Mouse (Mus musculus) CH12.LX (cell line): Measurements from ENCODE around the gene Pogz. TPM values are rescaled to one million over a fixed set of nuclear protein-coding genes. Genes with fewer than 3 reads are reported as not detected.

Experiments used
- DNase-seq: peaks from one replicate; pipeline ENCODE4 v3.0.0-alpha.2; 2013; ENCODE audit errors: extremely low read depth
- H3K27ac ChIP-seq: 2 replicates; pipeline ENCODE4 v1.5.1; 2012; ENCODE audit warnings: low read depth, mild to moderate bottlenecking, control low read depth, moderate library complexity; ENCODE audit not compliant: insufficient read depth
- H3K27me3 ChIP-seq: replicated peaks from 2 replicates; pipeline ENCODE3; 2012; ENCODE audit warnings: inconsistent platforms
- H3K36me3 ChIP-seq, 2 experiments: replicated peaks in 1 of 2; 2 replicates each; pipeline versions ENCODE3 to v1.6.1; 2012; ENCODE audit warnings: inconsistent platforms in 1 of 2, low read length in 1 of 2, mild to moderate bottlenecking in 1 of 2, mixed read lengths in 1 of 2, moderate library complexity in 1 of 2; ENCODE audit not compliant: control insufficient read depth in 1 of 2, insufficient read depth in 1 of 2
- H3K4me1 ChIP-seq, 2 experiments: 2 replicates each; pipeline ENCODE4 v1.6.1; 2012; ENCODE audit warnings: inconsistent platforms in 1 of 2, moderate library complexity in 1 of 2; ENCODE audit not compliant: insufficient read depth in 2 of 2, control insufficient read depth in 1 of 2
- H3K4me2 ChIP-seq: 2 replicates; pipeline ENCODE4 v1.6.1; 2012; ENCODE audit warnings: low read depth, mild to moderate bottlenecking, control low read depth; ENCODE audit not compliant: poor library complexity, insufficient read depth, severe bottlenecking
- H3K4me3 ChIP-seq, 3 experiments: fragments of 150-350 bp in 1 of 3; sonication (generic) in 1 of 3; replicated peaks in 1 of 3; 2 replicates each; pipeline versions ENCODE3 to v1.5.1; 2011 to 2012; ENCODE audit warnings: low read depth in 2 of 3, low read length in 2 of 3, mild to moderate bottlenecking in 2 of 3, moderate library complexity in 2 of 3, control low read depth in 1 of 3, improper control_type of control experiment in 1 of 3, inconsistent platforms in 1 of 3, mixed read lengths in 1 of 3; ENCODE audit not compliant: poor library complexity in 1 of 3
- H3K79me2 ChIP-seq: replicated peaks from 2 replicates; pipeline ENCODE4 v1.6.1; 2012; ENCODE audit warnings: mild to moderate bottlenecking, moderate library complexity; ENCODE audit not compliant: control insufficient read depth, poor library complexity, insufficient read depth, severe bottlenecking; ENCODE audit errors: extremely low read depth
- H3K9ac ChIP-seq: 2 replicates; pipeline ENCODE4 v1.6.1; 2012; ENCODE audit warnings: low read depth, mild to moderate bottlenecking, control low read depth, moderate library complexity; ENCODE audit not compliant: insufficient read depth
- H3K9me3 ChIP-seq: replicated peaks from 2 replicates; pipeline ENCODE3; 2012; ENCODE audit warnings: low read length, inconsistent platforms, mixed read lengths
- CHD2 ChIP-seq: IDR thresholded peaks from 2 replicates; pipeline ENCODE4 v1.6.1; 2011; ENCODE audit warnings: low read length, improper control_type of control experiment
- CTCF ChIP-seq, 2 experiments: IDR thresholded peaks in 1 of 2; conservative IDR thresholded peaks in 1 of 2; 2 replicates each; pipeline ENCODE4 v1.5.1; 2011 to 2012; ENCODE audit warnings: low read depth in 2 of 2, low read length in 2 of 2, improper control_type of control experiment in 1 of 2, inconsistent platforms in 1 of 2, mild to moderate bottlenecking in 1 of 2, moderate library complexity in 1 of 2
- IRF4 ChIP-seq: IDR thresholded peaks from 2 replicates; pipeline ENCODE4 v1.6.1; 2014; ENCODE audit warnings: low read depth, mild to moderate bottlenecking, inconsistent platforms, low read length, improper control_type of control experiment
- JUN ChIP-seq: IDR thresholded peaks from 2 replicates; pipeline ENCODE4 v1.6.1; 2011; ENCODE audit warnings: low read depth, mild to moderate bottlenecking, low read length, improper control_type of control experiment, moderate library complexity; ENCODE audit not compliant: insufficient read depth
- MAFK ChIP-seq: IDR thresholded peaks from 2 replicates; pipeline ENCODE4 v1.6.1; 2011; ENCODE audit warnings: low read length, improper control_type of control experiment; ENCODE audit not compliant: insufficient replicate concordance
- MAZ ChIP-seq: IDR thresholded peaks from 2 replicates; pipeline ENCODE4 v1.6.1; 2012; ENCODE audit warnings: low read depth, mild to moderate bottlenecking, inconsistent platforms, low read length, improper control_type of control experiment, moderate library complexity
- NRF1 ChIP-seq: IDR thresholded peaks from 2 replicates; pipeline ENCODE4 v1.6.1; 2014; ENCODE audit warnings: low read depth, mild to moderate bottlenecking, inconsistent platforms, low read length, improper control_type of control experiment, moderate library complexity
- POLR2AphosphoS2 ChIP-seq: IDR thresholded peaks from 2 replicates; pipeline ENCODE4 v1.6.1; 2011; ENCODE audit warnings: low read depth, low read length, improper control_type of control experiment
- RAD21 ChIP-seq: IDR thresholded peaks from 2 replicates; pipeline ENCODE4 v1.6.1; 2011; ENCODE audit warnings: low read depth, mild to moderate bottlenecking, low read length, improper control_type of control experiment, moderate library complexity
- SIN3A ChIP-seq: IDR thresholded peaks from 2 replicates; pipeline ENCODE4 v1.6.1; 2012; ENCODE audit warnings: low read length, improper control_type of control experiment, inconsistent platforms
- TBP ChIP-seq: conservative IDR thresholded peaks from 2 replicates; pipeline ENCODE4 v1.6.1; 2011; ENCODE audit warnings: low read depth, low read length, improper control_type of control experiment
- USF2 ChIP-seq: conservative IDR thresholded peaks from 2 replicates; pipeline ENCODE4 v1.6.1; 2011; ENCODE audit warnings: low read depth, low read length, improper control_type of control experiment
- ZKSCAN1 ChIP-seq: IDR thresholded peaks from 2 replicates; pipeline ENCODE4 v1.6.1; 2012; ENCODE audit warnings: low read depth, inconsistent platforms, low read length, improper control_type of control experiment, borderline replicate concordance
- ZMIZ1 ChIP-seq: IDR thresholded peaks from 2 replicates; pipeline ENCODE4 v1.6.1; 2012; ENCODE audit warnings: low read depth, mild to moderate bottlenecking, inconsistent platforms, low read length, improper control_type of control experiment
- ZNF384 ChIP-seq: IDR thresholded peaks from 2 replicates; pipeline ENCODE4 v1.6.1; 2012; ENCODE audit warnings: low read depth, low read length, improper control_type of control experiment, inconsistent platforms
- dilution Hi-C: fragments of 300-500 bp; cut with MboI; formaldehyde crosslinking; loops from 2 replicates; pipeline ENCODE4 v1.14.3; 2020; ENCODE audit warnings: low sequenced_read_pairs; ENCODE audit not compliant: extremely low pct_unique_long_range_greater_than_20kb, extremely low pct_ligation_motif_present
- in situ Hi-C: fragments of 300-500 bp; cut with MboI; formaldehyde crosslinking; loops from 3 replicates; pipeline ENCODE4 v1.14.3; 2019; ENCODE audit warnings: low sequenced_read_pairs, low pct_ligation_motif_present, low pct_unique_long_range_greater_than_20kb, mixed read lengths
- polyA plus RNA-seq: library from polyadenylated mRNA; unstranded; fragments of >175 nt; gene quantifications from 2 replicates; pipeline ENCODE4 v1.2.1, GENCODE M21; 2012; ENCODE audit warnings: low read depth; ENCODE audit not compliant: insufficient read length
- total RNA-seq, 2 experiments: library from RNA; depleted of rRNA; stranded (reverse); fragments of 300-350 nt in 1 of 2; fragments of >200 nt in 1 of 2; gene quantifications; 2 replicates each; pipeline ENCODE4 v1.2.3; 2012 to 2014

The Pogz gene
- total and polyA plus RNA-seq, 3 experiments = 7.7 to 23.4 (median 10.1) TPM

DNA sequence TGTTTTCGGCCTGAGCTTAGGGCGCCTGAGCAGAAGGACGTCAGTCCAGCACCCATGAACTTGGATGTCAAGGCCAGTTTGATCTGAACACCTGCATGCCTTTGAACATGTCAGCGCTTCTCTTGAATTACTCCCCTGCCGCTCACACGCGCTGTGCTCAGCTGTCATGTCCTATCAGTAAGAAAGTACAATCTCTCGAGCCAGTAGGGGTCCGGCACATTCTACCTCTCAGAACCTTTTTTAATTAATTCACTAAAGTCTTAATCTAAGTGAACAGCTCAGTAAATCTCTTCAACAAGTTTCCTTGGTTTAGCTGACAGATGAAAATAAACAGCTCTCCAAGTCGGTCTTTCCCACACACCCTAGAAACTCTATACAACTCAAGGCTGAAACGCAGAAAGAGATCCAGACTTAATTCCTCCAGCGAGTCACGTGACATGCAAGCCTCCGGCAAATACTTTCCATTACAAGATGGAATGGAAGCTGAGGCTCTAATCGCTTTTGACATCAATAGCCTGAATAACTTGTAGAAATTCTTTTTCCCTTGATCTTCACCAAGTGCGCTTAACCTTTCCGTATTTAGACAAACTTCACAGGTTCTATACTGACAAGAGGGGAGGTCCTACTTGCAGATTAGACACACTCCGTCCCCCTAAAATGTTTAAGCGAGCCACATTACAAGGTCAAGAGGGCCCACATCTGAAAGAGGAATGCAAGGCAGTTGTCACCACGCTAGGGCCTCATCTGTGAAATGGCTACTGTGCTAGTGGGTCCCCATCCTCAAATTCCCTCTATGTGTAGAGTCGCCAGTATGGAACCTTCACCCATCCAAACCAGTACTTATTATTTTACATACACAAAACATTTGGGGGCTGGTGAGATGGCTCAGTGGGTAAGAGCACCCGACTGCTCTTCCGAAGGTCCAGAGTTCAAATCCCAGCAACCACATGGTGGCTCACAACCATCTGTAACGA lies 17.6 kb upstream of the Pogz start:
- Histone ChIP-seq H3K27ac (no peak overlapping the region), H3K36me3 (no peaks in the 10 kb centered on the region), H3K79me2 (no peaks in the 10 kb centered on the region), H3K27me3 (no peaks in the 10 kb centered on the region), H3K4me1 (no peaks in the 10 kb centered on the region), H3K9ac (no peak overlapping the region), H3K9me3 (peaks cover 2% of the 10 kb centered on the region), H3K4me2 (no peak overlapping the region), H3K4me3 (no peak overlapping the region)
- in situ Hi-C loops = no loop called here
- dilution Hi-C loops = no loop called here
- DNase-seq = no peak
- TF ChIP-seq MAZ (no peak), USF2 (0 out of 2 replicates have a peak, but pooled peaks have one; percentile 6)
- TF ChIP-seq, all 38 proteins: peak for 1

DNA sequence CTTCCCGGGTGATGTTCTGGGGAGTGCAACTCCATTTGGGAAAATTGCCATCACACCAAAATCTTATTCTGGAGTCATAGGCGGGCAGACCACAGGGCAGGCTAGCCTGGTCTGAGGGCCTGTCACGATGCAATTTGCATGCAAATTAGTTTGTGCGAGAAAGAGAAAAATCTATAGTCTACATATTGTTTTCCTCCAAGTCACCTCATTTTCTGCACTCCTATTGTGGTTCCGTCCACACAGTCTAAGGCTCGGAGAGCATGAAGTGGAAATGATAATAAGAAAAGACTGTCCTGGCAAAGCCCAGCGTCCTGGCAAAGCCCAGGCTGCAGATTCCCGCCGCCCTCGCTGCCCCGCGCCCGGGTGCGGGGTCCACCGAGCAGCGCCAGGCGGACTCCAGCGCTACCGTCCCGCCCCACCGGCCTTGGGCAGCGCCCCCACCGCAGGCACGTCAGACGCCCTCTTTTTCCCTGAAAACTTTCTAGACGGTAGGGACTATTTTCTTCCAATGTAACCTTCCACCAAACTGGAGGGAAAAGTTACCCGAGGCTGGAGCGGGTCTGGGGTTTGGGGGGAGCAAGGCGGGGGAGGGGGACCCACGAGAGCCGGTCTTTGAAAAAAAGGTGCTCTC lies 16.2 kb upstream of the Pogz start:
- Histone ChIP-seq H3K9ac (no peak overlapping the region), H3K79me2 (no peaks in the 10 kb centered on the region), H3K4me2 (no peak overlapping the region), H3K4me1 (no peaks in the 10 kb centered on the region), H3K27me3 (no peaks in the 10 kb centered on the region), H3K4me3 (no peak overlapping the region), H3K36me3 (no peaks in the 10 kb centered on the region), H3K9me3 (peaks cover 2% of the 10 kb centered on the region), H3K27ac (no peak overlapping the region)
- dilution Hi-C loops (no loop called here), in situ Hi-C loops (no loop called here)
- no peak for DNase-seq
- TF ChIP-seq NRF1 = no peak
- no peak for TF ChIP-seq ZKSCAN1
- TF ChIP-seq RAD21 = no peak
- TF ChIP-seq ZMIZ1 = no peak
- TF ChIP-seq IRF4 = no peak
- TF ChIP-seq ZNF384 = no peak
- no peak for TF ChIP-seq CHD2
- TF ChIP-seq USF2 = no peak
- TF ChIP-seq TBP = no peak
- no peak for TF ChIP-seq POLR2AphosphoS2
- TF ChIP-seq JUN = no peak
- no peak for TF ChIP-seq SIN3A
- no peak for TF ChIP-seq CTCF (conservative IDR thresholded peaks at IDR 0.05 in 1 of 2, IDR thresholded peaks at IDR 0.05 in 1 of 2; ENCODE audit: low read depth in 2 of 2, low read length in 2 of 2)
- TF ChIP-seq MAFK = no peak
